8 mouse cellular contexts compared by ENCODE assay signal in genomic region chrX:152178843-152179545, GRCm38 (mm10). TPM values are rescaled to one million over a fixed set of nuclear protein-coding genes. Genes with fewer than 3 reads are reported as not detected.
DNase-seq lines count a peak whose midpoint lies in the region; ATAC-seq and TF ChIP-seq lines count a peak whose summit lies in the region.

No protein-coding gene starts in this region.

- DNase-seq in left cerebral cortex, adult 2 months (ENCODE audit: extremely low spot score in 1 of 2, low spot score in 2 of 2): no peak
- DNase-seq in left cerebral cortex, postnatal 25 days (ENCODE audit: low spot score in 2 of 2): no peak
- peak; percentile 64 to 77 for DNase-seq in cerebellum, postnatal 25 days
- DNase-seq in heart, adult 2 months: peak; percentile 77 to 86
- peak; percentile 84 for DNase-seq in kidney, adult 2 months
- DNase-seq in lung, embryonic 14.5 days: peak; percentile 83
- no peak for DNase-seq in right cerebral cortex, adult 18-20 months

- WGBS in heart, adult 2 months: 34% methylated on average over 8 of the region's 8 CpGs
- WGBS in kidney, adult 2 months: 8% methylated on average over 8 of the region's 8 CpGs
- 44% methylated on average over 8 of the region's 8 CpGs for WGBS in lung, embryonic 14.5 days

- no peak for TF ChIP-seq EP300 in heart, adult 2 months (IDR thresholded peaks at IDR 0.05; ENCODE audit: insufficient read depth, low read depth, low read length)

- ATAC-seq in lung, embryonic 14.5 days (ENCODE audit: insufficient read depth): peak; percentile 89

- peak overlapping the region; percentile 32 for H3K27ac ChIP-seq in left cerebral cortex, adult 2 months
- peak overlapping the region; percentile 62 for H3K27ac ChIP-seq in heart, adult 2 months
- peak overlapping the region; percentile 98 for H3K27ac ChIP-seq in kidney, adult 2 months (ENCODE audit: insufficient read depth, low read depth, low read length)
- no peak overlapping the region; the same call in 1 of the 2 replicates for H3K27ac ChIP-seq in lung, embryonic 14.5 days (ENCODE audit: low read depth)
- H3K27ac ChIP-seq in testis, adult 2 months (ENCODE audit: control insufficient read depth, insufficient read depth, low read depth, low read length): peak overlapping the region; percentile 21; the same call in 1 of the 2 replicates

- H3K9ac ChIP-seq in heart, adult 2 months (ENCODE audit: low read depth, low read length): peak overlapping the region; percentile 28
- H3K9ac ChIP-seq in lung, embryonic 14.5 days: peak overlapping the region; percentile 20

- H3K36me3 ChIP-seq in heart, adult 2 months (ENCODE audit: control insufficient read depth, insufficient read depth, low read length): no peaks in the 10 kb centered on the region
- H3K36me3 ChIP-seq in kidney, adult 2 months (ENCODE audit: control insufficient read depth, insufficient read depth, low read length): no peaks in the 10 kb centered on the region
- H3K36me3 ChIP-seq in lung, embryonic 14.5 days (ENCODE audit: insufficient read depth): no peaks in the 10 kb centered on the region
- H3K36me3 ChIP-seq in testis, adult 2 months (ENCODE audit: control insufficient read depth, insufficient read depth, low read length): no peaks in the 10 kb centered on the region

- TF ChIP-seq CTCF in left cerebral cortex, adult 2 months (IDR thresholded peaks at IDR 0.05): no peak
- TF ChIP-seq CTCF in heart, adult 2 months (IDR thresholded peaks at IDR 0.05): no peak
- TF ChIP-seq CTCF in kidney, adult 2 months (conservative IDR thresholded peaks at IDR 0.05; ENCODE audit: insufficient read depth, insufficient read length, low read depth, low read length): no peak
- TF ChIP-seq CTCF in lung, embryonic 14.5 days (IDR thresholded peaks at IDR 0.05; ENCODE audit: low read depth): no peak
- TF ChIP-seq CTCF in testis, adult 2 months (IDR thresholded peaks at IDR 0.05; ENCODE audit: control insufficient read depth, insufficient read depth, insufficient replicate concordance, low read depth, low read length): no peak

- H3K4me1 ChIP-seq in heart, adult 2 months (ENCODE audit: control insufficient read depth, insufficient read depth, low read length): peaks cover 3% of the 10 kb centered on the region
- no peaks in the 10 kb centered on the region for H3K4me1 ChIP-seq in kidney, adult 2 months (ENCODE audit: control insufficient read depth, insufficient read depth, low read length)
- H3K4me1 ChIP-seq in lung, embryonic 14.5 days (ENCODE audit: insufficient read depth): no peaks in the 10 kb centered on the region
- H3K4me1 ChIP-seq in testis, adult 2 months (ENCODE audit: control insufficient read depth, insufficient read depth, low read length): no peaks in the 10 kb centered on the region

- intact Hi-C loops in left cerebral cortex, adult 2 months (cut with DNase I): no loop called here
- intact Hi-C loops in left cerebral cortex, postnatal 25 days (cut with DNase I): no loop called here
- intact Hi-C loops in heart, adult 2 months (cut with DNase I): no loop called here

- peak overlapping the region; percentile 20; the same call in 1 of the 2 replicates for H3K4me3 ChIP-seq in left cerebral cortex, adult 2 months
- peak overlapping the region; percentile 55 for H3K4me3 ChIP-seq in heart, adult 2 months
- H3K4me3 ChIP-seq in kidney, adult 2 months (ENCODE audit: insufficient read depth, low read depth, low read length): peak overlapping the region; percentile 91
- peak overlapping the region; percentile 30 for H3K4me3 ChIP-seq in lung, embryonic 14.5 days (ENCODE audit: low read depth, low read length)
- H3K4me3 ChIP-seq in testis, adult 2 months (ENCODE audit: control insufficient read depth, low read depth, low read length): peak overlapping the region; percentile 55

- H3K27me3 ChIP-seq in heart, adult 2 months (ENCODE audit: control insufficient read depth, insufficient read depth, low read length): no peaks in the 10 kb centered on the region
- H3K27me3 ChIP-seq in kidney, adult 2 months (replicated peaks; ENCODE audit: control insufficient read depth, insufficient read depth, low read length): no peaks in the 10 kb centered on the region
- H3K27me3 ChIP-seq in lung, embryonic 14.5 days (ENCODE audit: insufficient read depth, low read length): peaks cover 4% of the 10 kb centered on the region; the same call in 1 of the 2 replicates
- no peaks in the 10 kb centered on the region for H3K27me3 ChIP-seq in testis, adult 2 months (ENCODE audit: control insufficient read depth, insufficient read depth, low read length)

- TF ChIP-seq POLR2A in heart, adult 2 months (IDR thresholded peaks at IDR 0.05; ENCODE audit: insufficient read depth, low read depth, low read length): peak; percentile 34; the same call in 1 of the 2 replicates
- no peak for TF ChIP-seq POLR2A in kidney, adult 2 months (IDR thresholded peaks at IDR 0.05; ENCODE audit: low read depth, low read length)
- TF ChIP-seq POLR2A in testis, adult 2 months (IDR thresholded peaks at IDR 0.05; ENCODE audit: control insufficient read depth, low read depth, low read length): no peak

- no peaks in the 10 kb centered on the region for H3K9me3 ChIP-seq in lung, embryonic 14.5 days (ENCODE audit: low read depth, low read length)

- no peaks in the 10 kb centered on the region for H3K79me2 ChIP-seq in heart, adult 2 months (replicated peaks; ENCODE audit: control insufficient read depth, insufficient read depth, low read length)

- H3K4me2 ChIP-seq in lung, embryonic 14.5 days: peak overlapping the region; percentile 54

RNA-seq across cellular contexts. Expression of gene Iqsec2, which starts 34.9 kb away (rescaled TPM):
- 100 to 1,000 TPM; 152 to 155 TPM for total RNA-seq in left cerebral cortex, adult 2 months (2021)
- total RNA-seq in left cerebral cortex, postnatal 25 days (2021): 100 to 1,000 TPM; 149 to 161 TPM
- 10 to 100 TPM; 61.3 to 75.9 TPM for total RNA-seq in heart, adult 2 months (2021)
- 111 and 126 TPM in 2 replicates for polyA plus RNA-seq in heart, adult 2 months (2012; rRNA removed)
- 80.1 and 89.8 TPM in 2 replicates for polyA plus RNA-seq in kidney, adult 2 months (2012; rRNA removed)
- polyA plus RNA-seq in lung, embryonic 14.5 days (2014; fragmentation: Nextera tagmentation; extraction: Ambion mirVana): 3.8 and 4.2 TPM in 2 replicates
- polyA plus RNA-seq in testis, adult 2 months (2012; rRNA removed): 1.5 and 1.9 TPM in 2 replicates

RNA-seq across cellular contexts. Expression of gene Kdm5c, which starts 53.8 kb away (rescaled TPM):
- 10 to 100 TPM; 52.9 to 64.1 TPM for total RNA-seq in left cerebral cortex, adult 2 months (2021)
- total RNA-seq in left cerebral cortex, postnatal 25 days (2021): 10 to 100 TPM; 53.5 to 69.0 TPM
- total RNA-seq in heart, adult 2 months (2021): 10 to 100 TPM; 29.7 to 48.5 TPM
- 17.7 and 32.7 TPM in 2 replicates for polyA plus RNA-seq in heart, adult 2 months (2012; rRNA removed)
- polyA plus RNA-seq in kidney, adult 2 months (2012; rRNA removed): 41.7 and 42.6 TPM in 2 replicates
- polyA plus RNA-seq in lung, embryonic 14.5 days (2014; fragmentation: Nextera tagmentation; extraction: Ambion mirVana): 34.0 and 50.5 TPM in 2 replicates
- polyA plus RNA-seq in testis, adult 2 months (2012; rRNA removed): 5.0 and 6.3 TPM in 2 replicates

Comparison
In these comparisons a context has a peak if more than half of its experiments do, and no peak if none do; other contexts are left out.
1. DNase-seq: peak in cerebellum, postnatal 25 days (2 of 2), heart, adult 2 months (2 of 2), kidney, adult 2 months (single experiment) and lung, embryonic 14.5 days (single experiment); none in left cerebral cortex, adult 2 months (0 of 2), left cerebral cortex, postnatal 25 days (0 of 2) and right cerebral cortex, adult 18-20 months (single experiment).
2. H3K4me3 ChIP-seq: peak in every context shown above with its lines; median percentile 91 in kidney, adult 2 months; 55 in heart, adult 2 months; 55 in testis, adult 2 months; 30 in lung, embryonic 14.5 days; 20 in left cerebral cortex, adult 2 months.
3. RNA of gene Iqsec2, which starts 34.9 kb away (polyA plus RNA-seq): 111 to 126 TPM in heart, adult 2 months and 80.1 to 89.8 TPM in kidney, adult 2 months; 3.8 to 4.2 TPM in lung, embryonic 14.5 days and 1.5 to 1.9 TPM in testis, adult 2 months; every median in the first group is over 10 times any median in the second.